Mouse (Mus musculus): ENCODE measurements around the gene S1pr3. TPM values are rescaled to one million over a fixed set of nuclear protein-coding genes. Genes with fewer than 3 reads are reported as not detected.

Gene S1pr3
- polyA plus RNA-seq, 1 experiment: 18.1 TPM

DNA sequence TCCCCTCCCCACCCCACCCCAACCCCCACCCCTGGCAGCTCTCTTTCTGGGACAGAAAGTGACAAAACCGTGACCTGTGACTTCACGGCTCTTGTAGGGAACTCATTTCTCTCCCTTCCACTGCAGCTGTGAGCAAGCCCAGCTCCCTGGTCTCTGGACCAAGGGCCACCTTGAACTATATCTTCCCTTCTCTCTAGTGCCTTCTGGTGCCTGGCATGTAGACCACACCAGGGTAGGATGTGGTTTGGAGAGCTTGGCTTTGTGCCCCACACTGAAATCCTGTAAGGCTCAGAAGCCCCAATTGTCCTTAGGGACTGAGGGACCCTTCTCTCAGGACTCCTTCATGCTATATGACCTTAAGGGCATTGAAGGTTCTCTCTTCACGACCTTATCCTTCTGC, 24.9 kb downstream of the S1pr3 start:
- no peak for DNase-seq
- Histone ChIP-seq H3K27ac (ENCODE audit: control insufficient read depth, insufficient read depth, low read length) (no peak overlapping the region), H3K4me3 (ENCODE audit: control insufficient read depth, insufficient read depth, low read length) (no peak overlapping the region), H3K27me3 (ENCODE audit: control insufficient read depth, insufficient read depth, low read length) (no peaks in the 10 kb centered on the region), H3K36me3 (ENCODE audit: control insufficient read depth, insufficient read depth, low read length) (no peaks in the 10 kb centered on the region), H3K4me1 (replicated peaks; ENCODE audit: control insufficient read depth, insufficient read depth, low read length) (no peaks in the 10 kb centered on the region)
- TF ChIP-seq CTCF (IDR thresholded peaks at IDR 0.05; ENCODE audit: borderline replicate concordance, control insufficient read depth, extremely low read depth, insufficient read depth, low read length, poor library complexity): no peak
- TF ChIP-seq POLR2A (IDR thresholded peaks at IDR 0.05; ENCODE audit: control insufficient read depth, extremely low read depth, insufficient read depth, low read length, poor library complexity): no peak
- WGBS: 14% methylated on average over 3 of the region's 3 CpGs

DNA sequence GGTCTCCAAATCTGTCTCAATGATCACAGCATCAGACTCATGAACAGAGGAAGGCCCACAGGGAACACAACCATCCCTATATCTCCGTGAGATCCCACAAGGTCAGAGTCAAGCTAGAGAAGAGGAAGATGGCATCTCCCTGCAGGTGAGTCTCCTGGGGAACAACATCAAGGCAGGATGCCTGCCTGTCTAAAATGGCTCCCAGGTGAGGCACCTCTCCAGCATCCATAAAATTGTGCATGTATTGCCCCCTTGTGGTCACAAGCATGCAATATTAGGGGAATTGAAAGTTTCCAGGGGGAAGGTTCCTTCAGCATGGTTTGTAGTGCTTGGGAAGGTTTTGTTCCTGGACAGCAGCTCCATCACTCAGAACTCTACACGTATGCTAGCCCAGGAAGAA, 26.0 kb downstream of the S1pr3 start:
- Histone ChIP-seq H3K4me1 (replicated peaks; ENCODE audit: control insufficient read depth, insufficient read depth, low read length) (no peaks in the 10 kb centered on the region), H3K27ac (ENCODE audit: control insufficient read depth, insufficient read depth, low read length) (no peak overlapping the region), H3K27me3 (ENCODE audit: control insufficient read depth, insufficient read depth, low read length) (no peaks in the 10 kb centered on the region), H3K4me3 (ENCODE audit: control insufficient read depth, insufficient read depth, low read length) (no peak overlapping the region), H3K36me3 (ENCODE audit: control insufficient read depth, insufficient read depth, low read length) (no peaks in the 10 kb centered on the region)
- 61% methylated on average over 2 of the region's 2 CpGs for WGBS
- TF ChIP-seq POLR2A (IDR thresholded peaks at IDR 0.05; ENCODE audit: control insufficient read depth, extremely low read depth, insufficient read depth, low read length, poor library complexity) (no peak), CTCF (IDR thresholded peaks at IDR 0.05; ENCODE audit: borderline replicate concordance, control insufficient read depth, extremely low read depth, insufficient read depth, low read length, poor library complexity) (no peak)
- no peak for DNase-seq

DNA sequence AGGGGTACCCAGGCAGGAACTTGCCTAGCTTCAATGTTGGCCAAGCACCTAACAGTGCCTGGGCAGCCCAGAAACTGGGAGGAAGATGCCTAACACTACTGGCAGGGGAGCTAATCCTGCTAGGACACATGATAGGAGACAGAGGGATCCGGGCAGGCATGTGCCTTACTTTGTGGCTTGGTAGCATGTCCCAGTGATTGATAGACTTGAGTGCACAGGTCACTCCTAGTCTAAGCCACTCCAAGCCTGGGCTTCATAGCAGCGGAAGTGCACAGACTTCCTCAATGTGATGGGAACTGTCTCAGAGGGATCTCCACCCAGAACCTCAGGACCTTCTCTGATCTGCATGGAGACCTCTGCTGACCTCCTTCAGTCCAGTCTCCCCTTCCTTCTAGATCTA, 26.7 kb downstream of the S1pr3 start:
- WGBS: 78% methylated on average over 2 of the region's 2 CpGs
- H3K4me1 ChIP-seq (replicated peaks; ENCODE audit: control insufficient read depth, insufficient read depth, low read length): no peaks in the 10 kb centered on the region
- TF ChIP-seq CTCF (IDR thresholded peaks at IDR 0.05; ENCODE audit: borderline replicate concordance, control insufficient read depth, extremely low read depth, insufficient read depth, low read length, poor library complexity) (no peak), POLR2A (IDR thresholded peaks at IDR 0.05; ENCODE audit: control insufficient read depth, extremely low read depth, insufficient read depth, low read length, poor library complexity) (no peak)
- H3K36me3 ChIP-seq (ENCODE audit: control insufficient read depth, insufficient read depth, low read length): no peaks in the 10 kb centered on the region
- H3K27ac ChIP-seq (ENCODE audit: control insufficient read depth, insufficient read depth, low read length): no peak overlapping the region
- H3K27me3 ChIP-seq (ENCODE audit: control insufficient read depth, insufficient read depth, low read length): no peaks in the 10 kb centered on the region
- no peak for DNase-seq
- no peak overlapping the region for H3K4me3 ChIP-seq (ENCODE audit: control insufficient read depth, insufficient read depth, low read length)

DNA sequence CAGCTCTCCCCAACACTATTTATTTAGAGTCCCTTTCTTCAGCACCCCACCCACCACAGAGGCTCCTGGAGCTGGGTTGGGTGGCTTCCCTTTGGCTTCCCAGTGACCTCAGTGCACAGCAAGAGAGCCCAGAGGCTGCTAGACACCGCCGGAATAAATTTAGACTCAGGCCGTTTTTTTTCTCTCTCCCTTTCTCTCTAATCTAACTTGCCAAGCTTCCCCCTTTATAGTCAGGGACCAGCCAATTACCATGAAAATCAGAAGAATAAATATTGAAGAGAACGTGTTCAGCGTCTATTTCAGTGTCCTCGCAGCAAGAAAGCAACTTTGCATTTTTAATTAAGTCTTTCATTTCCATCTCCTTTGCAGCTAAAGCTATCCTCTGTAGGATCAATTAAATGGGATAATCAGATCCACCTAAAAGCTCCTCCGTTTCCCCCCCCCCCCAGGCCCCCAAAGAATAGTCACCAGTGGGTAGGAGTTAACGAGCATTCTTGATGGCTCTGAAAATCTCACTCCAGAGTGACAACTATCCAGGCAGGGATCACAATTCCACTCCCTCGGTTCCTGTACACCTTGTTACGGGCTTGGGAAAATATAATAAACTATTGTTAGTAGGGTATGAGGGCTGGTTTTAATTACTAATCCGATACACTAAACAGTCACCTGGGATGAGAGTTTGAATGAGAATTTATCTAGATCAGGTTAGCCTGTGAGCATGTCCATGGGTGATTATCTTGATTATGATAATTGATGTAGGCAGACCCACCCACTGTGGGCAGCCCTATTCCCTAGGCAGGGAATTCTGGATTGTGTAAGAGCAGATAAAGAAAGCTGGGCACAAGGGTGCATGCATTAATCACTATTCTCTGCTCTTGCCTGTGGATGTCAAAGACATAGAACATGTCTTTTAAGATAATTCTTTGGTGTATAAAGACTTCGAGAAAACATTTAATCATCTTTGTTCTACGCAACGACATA, 29.0 kb downstream of the S1pr3 start:
- Histone ChIP-seq H3K36me3 (ENCODE audit: control insufficient read depth, insufficient read depth, low read length) (no peaks in the 10 kb centered on the region), H3K27me3 (ENCODE audit: control insufficient read depth, insufficient read depth, low read length) (no peaks in the 10 kb centered on the region), H3K27ac (ENCODE audit: control insufficient read depth, insufficient read depth, low read length) (no peak overlapping the region), H3K4me3 (ENCODE audit: control insufficient read depth, insufficient read depth, low read length) (no peak overlapping the region), H3K4me1 (replicated peaks; ENCODE audit: control insufficient read depth, insufficient read depth, low read length) (no peaks in the 10 kb centered on the region)
- TF ChIP-seq POLR2A (IDR thresholded peaks at IDR 0.05; ENCODE audit: control insufficient read depth, extremely low read depth, insufficient read depth, low read length, poor library complexity) (no peak), CTCF (IDR thresholded peaks at IDR 0.05; ENCODE audit: borderline replicate concordance, control insufficient read depth, extremely low read depth, insufficient read depth, low read length, poor library complexity) (no peak)
- 89% methylated on average over 14 of the region's 14 CpGs for WGBS
- DNase-seq: no peak

DNA sequence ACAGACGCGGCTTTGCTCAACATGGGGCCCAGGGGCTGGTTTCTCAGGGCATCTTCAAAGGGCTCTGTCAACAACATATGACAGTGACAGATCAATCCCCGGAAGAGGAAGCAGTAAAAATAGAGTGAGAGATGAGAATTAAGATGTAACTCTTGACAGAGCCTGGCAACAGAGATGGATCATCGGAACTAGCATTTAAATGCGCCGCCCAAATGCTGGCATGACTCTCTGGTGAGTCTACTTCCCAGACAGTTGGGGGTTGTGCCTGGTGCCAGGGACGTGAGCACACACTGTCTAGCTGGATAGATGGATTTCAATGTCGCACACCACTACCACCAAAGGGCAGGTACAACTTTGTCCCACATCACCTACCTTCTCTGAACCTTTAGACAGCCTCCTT, 34.5 kb downstream of the S1pr3 start:
- no peak for TF ChIP-seq POLR2A (IDR thresholded peaks at IDR 0.05; ENCODE audit: control insufficient read depth, extremely low read depth, insufficient read depth, low read length, poor library complexity)
- TF ChIP-seq CTCF (IDR thresholded peaks at IDR 0.05; ENCODE audit: borderline replicate concordance, control insufficient read depth, extremely low read depth, insufficient read depth, low read length, poor library complexity): no peak
- DNase-seq: no peak
- H3K4me3 ChIP-seq (ENCODE audit: control insufficient read depth, insufficient read depth, low read length): no peak overlapping the region
- H3K36me3 ChIP-seq (ENCODE audit: control insufficient read depth, insufficient read depth, low read length): no peaks in the 10 kb centered on the region
- no peaks in the 10 kb centered on the region for H3K4me1 ChIP-seq (replicated peaks; ENCODE audit: control insufficient read depth, insufficient read depth, low read length)
- no peaks in the 10 kb centered on the region for H3K27me3 ChIP-seq (ENCODE audit: control insufficient read depth, insufficient read depth, low read length)
- WGBS: 92% methylated on average over 8 of the region's 8 CpGs
- no peak overlapping the region for H3K27ac ChIP-seq (ENCODE audit: control insufficient read depth, insufficient read depth, low read length)

DNA sequence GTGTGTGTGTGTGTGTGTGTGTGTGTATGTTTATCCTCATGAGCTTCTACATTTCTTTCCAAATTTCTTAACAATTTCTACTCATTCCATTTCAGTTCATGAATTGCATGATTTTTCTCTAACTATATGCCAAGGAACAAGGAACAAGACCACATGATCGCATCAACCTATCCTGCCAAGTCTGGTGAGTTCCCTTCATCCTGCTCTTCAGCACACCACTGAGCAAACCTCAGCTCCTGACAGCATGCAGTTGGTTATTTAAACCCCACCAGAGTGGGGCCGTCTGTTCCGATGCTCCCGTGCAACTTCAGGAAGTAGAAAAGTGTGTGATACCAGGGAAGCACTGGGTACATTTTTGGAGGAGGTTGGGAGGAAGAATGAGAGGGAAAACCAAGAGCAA, 38.1 kb downstream of the S1pr3 start:
- Histone ChIP-seq H3K4me3 (ENCODE audit: control insufficient read depth, insufficient read depth, low read length) (no peak overlapping the region), H3K4me1 (replicated peaks; ENCODE audit: control insufficient read depth, insufficient read depth, low read length) (no peaks in the 10 kb centered on the region), H3K27me3 (ENCODE audit: control insufficient read depth, insufficient read depth, low read length) (no peaks in the 10 kb centered on the region), H3K27ac (ENCODE audit: control insufficient read depth, insufficient read depth, low read length) (no peak overlapping the region), H3K36me3 (ENCODE audit: control insufficient read depth, insufficient read depth, low read length) (no peaks in the 10 kb centered on the region)
- 70% methylated on average over 4 of the region's 4 CpGs for WGBS
- no peak for DNase-seq
- no peak for TF ChIP-seq POLR2A (IDR thresholded peaks at IDR 0.05; ENCODE audit: control insufficient read depth, extremely low read depth, insufficient read depth, low read length, poor library complexity)
- TF ChIP-seq CTCF (IDR thresholded peaks at IDR 0.05; ENCODE audit: borderline replicate concordance, control insufficient read depth, extremely low read depth, insufficient read depth, low read length, poor library complexity): no peak
